Mouse (Mus musculus): ENCODE measurements at regions not wholly inside any gene's neighbourhood (a gene's known extent, or its start where the extent isn't known, plus 50 kb on each side); places are given as distances from the start of the nearest gene placed in this dataset.
"Not testable (repeated sequence)": the region's sequence is repeated elsewhere in the genome, so short reads cannot be mapped to it uniquely, and the experiment has no call there.

DNA sequence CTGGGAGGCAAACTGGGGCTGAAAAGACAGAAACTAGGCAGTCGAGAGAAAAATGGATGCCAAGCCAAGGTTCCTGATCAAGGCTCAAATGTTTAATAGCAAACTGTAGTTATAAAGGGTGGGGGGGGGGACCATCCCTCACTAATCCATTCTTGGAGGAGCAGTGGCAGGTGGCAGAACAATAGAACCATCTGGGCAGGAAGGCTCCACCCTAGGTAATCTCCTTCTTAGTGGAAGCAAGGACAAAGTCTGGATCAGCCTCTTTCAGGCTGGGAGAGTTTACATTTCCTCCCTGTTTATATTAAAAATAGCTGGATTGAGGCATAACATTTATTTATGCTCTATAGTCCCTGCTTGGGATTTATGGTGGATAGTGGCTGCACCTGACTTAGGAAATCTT, 180.8 kb downstream of the Cdh9 start:
- in situ Hi-C loops (cut with MboI, MseI) = no loop called here

DNA sequence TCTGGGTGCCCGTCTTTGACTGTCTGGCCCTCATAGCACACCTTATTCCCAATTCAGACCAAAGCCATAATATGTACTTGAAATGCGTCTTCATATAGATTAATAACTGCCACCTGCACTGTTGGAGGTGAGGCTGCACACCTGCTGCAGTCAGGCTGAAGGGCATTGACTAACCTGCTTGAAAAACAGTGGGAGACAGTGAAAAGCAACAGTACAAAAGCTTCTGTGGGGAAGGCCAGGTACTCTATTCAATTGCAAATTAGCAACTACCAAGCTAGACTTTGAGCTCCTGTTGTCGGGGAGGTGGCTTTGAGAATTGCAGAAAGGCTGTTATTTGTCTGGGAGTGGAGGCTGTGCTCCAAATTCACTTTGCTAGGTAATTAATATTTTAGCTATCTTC, 181.4 kb downstream of the Cdh9 start:
- in situ Hi-C loops (cut with MboI, MseI) = not testable (repeated sequence)

DNA sequence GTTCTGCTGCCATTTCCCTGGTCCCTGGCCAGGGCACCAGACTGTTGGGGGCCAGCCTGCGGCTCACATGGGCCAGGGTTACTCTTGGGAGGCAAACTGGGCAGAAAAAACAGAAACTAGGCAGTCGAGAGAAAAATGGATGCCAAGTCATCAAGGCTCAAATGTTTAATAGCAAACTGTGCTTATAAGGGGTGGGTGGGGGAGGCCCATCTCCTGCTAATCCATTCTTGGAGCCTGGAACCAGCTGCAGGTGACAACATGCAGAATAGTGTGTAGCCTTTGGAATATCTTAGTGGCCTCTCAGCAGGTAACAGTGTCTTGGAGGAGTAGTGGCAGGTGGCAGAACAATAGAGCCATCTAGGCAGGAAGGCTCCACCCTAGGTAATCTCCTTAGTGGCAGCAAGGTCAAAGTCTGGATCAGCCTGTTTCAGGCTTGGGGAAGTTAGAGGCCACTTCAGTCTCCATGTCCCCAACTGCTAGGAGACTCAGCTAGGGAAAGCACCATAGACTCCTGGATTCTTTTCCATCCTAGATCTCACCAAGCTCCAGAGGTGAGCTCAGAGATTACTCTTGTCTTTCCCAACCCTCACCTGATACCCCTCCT, 186.5 kb downstream of the Cdh9 start:
- in situ Hi-C loops (cut with MboI, MseI) = no loop called here

DNA sequence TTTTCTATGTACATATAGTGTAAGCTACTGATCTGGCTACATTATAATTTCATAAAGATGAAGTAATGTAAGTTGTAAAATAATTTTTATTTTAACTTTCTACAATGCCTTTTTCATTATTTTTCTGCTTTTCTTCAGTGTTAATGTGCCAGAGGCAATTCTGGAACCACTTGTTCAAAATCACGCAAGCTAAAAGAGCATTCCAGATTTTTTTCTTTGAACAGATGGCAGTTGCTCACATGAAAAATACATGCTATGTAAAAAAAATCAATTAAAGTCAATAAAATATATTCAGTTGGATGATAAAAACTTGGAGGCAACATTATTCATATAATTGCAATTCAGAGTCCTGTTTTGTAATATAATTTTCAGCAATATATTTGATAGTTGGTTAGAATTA, 194.7 kb downstream of the Cdh9 start:
- in situ Hi-C loops (cut with MboI, MseI) = loop anchor here (10.0 kb wide), 1 partner anchor 978 kb away; no protein-coding TSS in a partner anchor

DNA sequence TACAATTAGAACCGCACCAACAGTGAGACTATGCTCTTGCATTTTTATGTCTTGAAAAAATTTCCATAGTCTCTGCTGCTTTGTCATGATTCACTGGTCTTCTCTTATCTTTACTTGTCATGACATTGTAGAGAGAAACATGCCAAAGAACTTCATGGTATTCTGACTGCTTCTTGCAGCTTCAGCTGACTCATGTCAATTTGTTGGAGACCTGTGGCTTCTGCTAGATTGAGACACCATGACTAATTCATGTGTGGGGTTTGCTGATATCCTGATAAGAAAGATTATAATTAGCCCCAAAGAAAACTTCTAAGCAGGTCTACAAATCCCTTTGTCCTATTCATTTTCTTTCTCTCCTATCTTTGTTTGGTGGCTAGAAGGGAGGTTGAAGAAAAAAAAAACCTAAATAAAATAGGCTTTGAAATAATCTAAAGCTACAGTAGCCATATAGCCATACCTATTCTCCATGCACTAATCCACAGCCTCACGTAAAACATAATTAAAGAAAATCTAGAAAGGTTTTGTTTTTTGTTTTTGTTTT, 204.7 kb downstream of the Cdh9 start:
- in situ Hi-C loops (cut with MboI, MseI) = no loop called here

DNA sequence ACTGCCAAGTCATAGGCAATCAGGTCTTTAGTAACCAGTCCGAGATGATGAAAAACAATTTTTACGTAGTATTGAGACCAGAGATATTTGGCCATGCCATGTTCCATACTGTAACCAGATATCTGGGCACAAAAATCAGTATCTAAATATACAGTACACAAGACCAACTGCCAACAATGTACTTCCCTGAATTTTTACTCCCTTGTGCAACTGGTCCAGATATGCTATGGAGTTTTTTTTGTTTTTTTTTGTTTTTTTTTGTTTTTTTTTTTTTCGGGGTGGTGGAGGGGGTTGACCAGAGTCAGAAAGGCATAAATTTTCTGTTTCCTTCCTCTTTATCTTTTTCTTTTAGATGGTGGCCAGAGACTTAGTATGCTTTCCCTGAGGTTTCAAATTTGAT, 205.9 kb downstream of the Cdh9 start:
- in situ Hi-C loops (cut with MboI, MseI) = no loop called here

DNA sequence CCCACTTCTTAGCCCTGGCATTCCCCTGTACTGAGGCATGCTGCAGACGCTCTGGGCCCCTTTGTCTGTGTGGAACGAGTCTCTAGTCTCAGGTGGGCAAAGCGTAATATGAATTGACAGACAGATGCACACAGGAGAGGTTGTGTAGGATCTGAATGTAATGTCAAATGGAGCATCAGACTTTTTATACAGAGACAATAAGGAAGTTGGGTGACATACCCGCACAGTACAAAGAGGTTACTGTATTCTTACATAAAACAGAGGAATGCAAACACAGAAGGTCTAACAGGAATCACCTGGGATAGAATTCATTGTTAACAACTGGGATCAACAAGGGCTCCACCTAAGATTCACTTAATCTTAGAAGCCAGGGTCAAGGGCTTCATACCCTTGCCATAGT, 247.3 kb downstream of the Cdh9 start:
- in situ Hi-C loops (cut with MboI, MseI) = loop anchor here (10.0 kb wide), 1 partner anchor 1371 kb away; no protein-coding TSS in a partner anchor

DNA sequence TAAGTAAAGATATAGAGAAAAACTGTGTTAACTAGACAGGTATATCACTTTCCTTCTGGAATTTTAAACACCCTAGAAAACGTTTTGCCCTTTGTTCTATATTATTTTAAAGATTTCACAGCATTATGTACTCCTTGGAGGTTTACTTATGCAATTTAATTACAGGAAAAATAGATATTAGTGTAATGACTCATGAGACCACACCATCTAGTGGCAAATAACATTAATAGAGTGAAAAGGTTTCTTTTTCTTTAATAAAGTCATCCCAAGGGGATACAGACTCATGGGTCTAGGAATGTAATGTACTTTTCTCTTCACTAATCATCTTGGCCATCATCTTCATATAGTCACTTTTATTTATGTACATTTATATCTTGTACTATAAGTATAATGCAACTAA, 262.3 kb downstream of the Cdh9 start:
- in situ Hi-C loops (cut with MboI, MseI) = no loop called here

DNA sequence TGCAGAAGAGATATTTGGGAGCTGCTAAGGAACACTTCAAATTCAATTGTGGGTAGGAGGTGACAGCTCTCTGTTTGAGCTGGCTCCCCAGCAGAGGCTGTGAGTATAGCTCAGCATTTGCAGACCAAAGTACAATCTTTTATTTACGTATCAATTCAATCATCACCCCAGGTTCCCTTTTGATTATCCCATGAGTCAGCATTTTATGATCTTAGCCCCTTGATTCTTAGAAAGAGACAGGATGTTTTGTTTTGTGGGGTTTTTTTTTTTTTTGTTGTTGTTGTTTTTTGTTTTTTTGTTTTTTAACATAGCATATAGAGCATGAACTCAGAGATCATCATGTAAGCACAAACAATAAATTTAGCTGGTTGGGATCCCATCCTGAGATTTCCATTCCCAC, 267.1 kb downstream of the Cdh9 start:
- in situ Hi-C loops (cut with MboI, MseI) = no loop called here

DNA sequence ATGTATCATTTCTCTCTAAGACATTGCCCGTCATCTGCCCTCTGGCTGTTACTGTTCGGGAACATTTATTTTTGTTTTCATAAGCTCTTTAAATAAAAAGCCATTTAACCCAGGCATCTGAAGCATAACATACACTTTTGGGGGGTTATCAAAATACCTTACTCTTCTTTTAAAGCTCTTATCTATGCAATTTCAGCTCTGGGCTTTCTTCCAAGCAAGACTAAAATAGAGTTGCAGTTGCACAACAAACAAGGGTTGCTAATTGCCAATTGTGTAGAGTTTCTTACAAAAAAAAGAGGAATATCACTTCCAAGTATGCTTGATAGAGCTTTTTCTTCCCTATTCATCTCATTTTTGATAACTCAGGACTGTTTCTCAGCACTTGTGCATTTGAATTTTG, 277.6 kb downstream of the Cdh9 start:
- in situ Hi-C loops (cut with MboI, MseI) = no loop called here

DNA sequence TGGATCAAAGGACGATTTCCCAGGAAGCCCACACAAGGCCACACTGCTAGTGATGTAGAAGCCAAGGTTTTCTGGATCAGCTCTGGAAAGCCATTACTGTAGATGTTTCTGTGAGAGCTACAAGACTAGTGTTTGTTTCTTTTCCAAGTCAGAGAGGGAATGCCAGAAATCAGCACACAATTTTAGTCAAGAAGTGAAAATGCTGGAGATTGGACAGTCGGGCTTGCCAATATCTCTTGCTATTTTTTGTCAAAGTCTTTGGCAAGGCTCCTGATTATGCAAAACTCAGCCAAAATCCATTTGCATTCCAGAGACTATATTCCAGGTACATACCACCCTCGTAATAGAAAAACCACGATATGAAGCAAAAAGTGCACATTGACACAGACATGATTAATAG, 279.3 kb downstream of the Cdh9 start:
- in situ Hi-C loops (cut with MboI, MseI) = no loop called here

DNA sequence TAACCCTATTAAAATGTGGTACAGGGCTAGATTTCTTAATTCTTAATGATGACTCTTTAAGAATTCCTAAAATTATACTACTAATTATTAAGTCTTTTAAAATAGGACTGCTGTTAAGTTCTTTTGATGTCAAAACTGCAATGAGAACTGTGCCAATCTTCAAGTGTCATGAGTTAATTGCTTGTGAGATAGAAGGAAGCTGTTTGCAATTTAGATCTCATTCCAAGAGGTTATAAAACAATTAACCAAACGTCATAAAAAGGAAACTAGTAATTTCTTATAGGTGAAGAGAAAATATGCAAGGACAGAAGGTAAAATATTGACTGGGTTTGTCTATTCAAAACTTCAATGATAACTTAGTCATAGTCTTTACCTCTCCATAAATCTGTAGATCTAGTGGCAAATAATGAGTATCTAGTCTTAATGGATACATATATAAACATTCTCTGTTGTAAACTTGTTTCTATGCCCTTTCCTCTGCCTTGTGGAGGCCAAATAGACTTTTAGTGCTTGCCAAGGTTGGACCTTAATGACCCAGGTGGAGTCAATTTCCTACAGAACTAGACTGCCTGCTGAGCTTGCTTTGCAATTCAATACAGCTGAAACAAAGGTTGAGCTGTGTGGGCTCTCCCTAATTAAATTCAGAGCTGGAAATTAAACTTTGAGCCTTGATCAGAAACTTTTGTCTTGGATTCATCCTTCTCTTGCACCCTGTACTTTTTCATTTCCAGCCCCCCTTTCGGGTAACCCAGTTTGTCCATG, 320.5 kb downstream of the Cdh9 start:
- in situ Hi-C loops (cut with MboI, MseI) = no loop called here

DNA sequence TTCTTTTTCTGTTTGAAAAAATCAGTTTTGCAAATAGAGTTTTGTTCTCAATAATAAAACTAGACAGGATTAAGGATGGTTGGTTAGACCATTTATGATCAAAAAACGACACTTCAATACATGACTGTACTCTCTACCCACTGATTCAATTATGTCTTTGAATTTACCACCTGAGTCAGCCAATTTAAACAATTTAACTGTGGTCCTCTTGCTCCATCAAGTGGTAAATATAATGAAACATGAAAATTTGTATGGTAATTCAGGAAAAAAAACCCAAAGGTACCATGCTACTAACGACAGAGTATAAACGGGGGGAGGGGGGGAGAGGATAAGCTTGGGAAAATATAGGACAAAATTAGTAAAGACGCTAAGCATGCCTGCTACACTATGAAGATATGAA, 341.2 kb downstream of the Cdh9 start:
- in situ Hi-C loops (cut with MboI, MseI) = no loop called here

DNA sequence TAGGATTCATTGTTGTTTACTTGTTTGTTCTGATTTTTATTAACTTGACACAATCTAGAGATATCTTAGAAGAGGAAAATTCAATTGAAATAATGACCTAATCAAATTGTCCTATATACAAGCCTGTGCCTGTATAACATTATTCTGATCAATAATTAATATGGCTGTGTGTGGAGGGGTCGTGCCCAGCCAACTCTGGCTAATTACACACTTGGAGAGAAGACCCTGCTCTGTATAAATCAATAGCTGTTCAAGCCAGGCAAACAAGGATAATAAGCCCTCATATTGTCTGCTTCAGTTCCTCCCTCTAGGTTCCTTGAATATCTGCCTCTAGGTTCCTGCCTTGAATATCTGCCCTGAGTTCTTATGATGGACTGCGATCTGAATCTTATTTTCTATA, 355.5 kb downstream of the Cdh9 start:
- in situ Hi-C loops (cut with MboI, MseI) = no loop called here

DNA sequence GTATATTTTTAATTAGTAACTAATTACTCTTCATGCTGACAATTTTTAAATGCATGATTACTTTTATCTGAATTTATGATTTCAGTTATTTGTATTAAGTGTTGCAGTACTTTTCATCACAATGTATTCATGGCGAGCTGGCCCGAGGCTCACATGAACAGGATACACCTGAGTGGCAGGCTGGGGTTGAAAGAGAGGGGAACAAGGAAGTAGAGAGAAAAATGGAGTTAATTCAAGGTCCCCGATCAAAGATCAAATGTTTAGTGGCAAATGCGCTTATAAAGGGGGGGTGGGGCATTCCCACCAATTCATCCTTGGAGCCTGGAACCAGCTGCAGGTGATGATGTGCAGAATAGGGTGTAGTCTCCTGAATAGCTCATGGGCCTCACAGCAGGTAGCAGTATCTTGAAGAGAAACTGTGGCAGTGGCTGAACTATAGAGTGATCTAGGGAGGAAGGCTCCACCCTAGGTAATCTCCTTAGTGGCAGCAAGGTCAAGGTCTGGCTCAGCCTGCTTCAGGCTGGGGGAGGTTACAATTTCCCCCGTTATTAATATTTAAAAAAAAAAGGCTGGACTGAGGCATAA, 360.2 kb downstream of the Cdh9 start:
- in situ Hi-C loops (cut with MboI, MseI) = no loop called here

DNA sequence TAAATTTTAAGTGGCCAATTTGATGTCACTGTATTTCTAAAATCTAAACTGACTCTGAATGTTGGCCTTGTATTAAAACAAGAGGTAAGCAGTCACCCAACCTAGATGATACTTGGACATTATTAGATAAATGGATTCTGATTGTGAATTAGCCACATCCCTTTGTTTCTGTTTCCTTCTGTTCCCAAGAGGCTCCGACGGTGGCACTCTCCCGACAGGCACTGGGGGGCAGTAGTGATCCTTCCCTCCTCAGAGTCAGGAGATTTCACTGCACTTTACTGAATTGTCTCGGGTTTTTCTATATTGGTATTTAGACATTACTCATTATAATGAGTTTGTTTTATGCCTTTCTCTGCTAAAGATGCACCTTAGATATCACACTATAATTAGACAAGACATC, 370.4 kb downstream of the Cdh9 start:
- in situ Hi-C loops (cut with MboI, MseI) = no loop called here

DNA sequence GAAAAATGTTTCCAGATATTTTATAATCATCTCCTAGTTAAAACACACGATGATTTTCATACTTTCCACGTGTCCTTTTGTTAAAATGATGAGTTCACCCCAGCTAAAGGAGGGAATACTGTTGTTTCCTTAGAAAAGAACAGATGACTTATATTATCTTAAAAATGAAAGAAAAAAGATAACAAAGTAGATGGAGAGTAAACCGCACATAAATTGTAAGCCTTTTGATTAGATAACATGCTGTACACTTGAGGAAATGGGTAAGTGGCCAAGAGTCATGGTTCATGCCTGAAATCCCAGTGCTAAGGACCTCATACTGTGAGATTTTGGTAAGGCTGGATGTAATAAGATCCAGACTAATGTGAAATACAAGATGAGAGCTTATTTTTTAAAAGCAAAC, 372.6 kb downstream of the Cdh9 start:
- in situ Hi-C loops (cut with MboI, MseI) = no loop called here

DNA sequence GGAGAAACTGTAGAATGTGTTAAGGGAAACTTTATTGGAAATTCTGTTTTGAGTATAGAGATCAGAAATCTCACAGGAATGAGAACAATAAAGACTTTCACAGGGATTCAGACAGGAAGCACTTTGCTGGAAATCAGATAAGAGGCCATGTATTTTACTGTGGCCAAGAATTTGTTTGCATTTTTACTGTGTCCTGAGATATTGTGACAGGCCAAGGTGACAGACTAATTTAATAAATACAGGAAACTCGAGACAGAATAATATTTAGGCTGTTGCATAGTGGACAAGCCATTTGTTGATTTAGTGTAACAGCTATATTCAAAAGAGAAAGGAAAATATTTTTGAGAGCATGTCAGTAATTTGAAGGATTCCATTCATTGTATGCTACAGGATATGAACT, 407.2 kb downstream of the Cdh9 start:
- in situ Hi-C loops (cut with MboI, MseI) = no loop called here

DNA sequence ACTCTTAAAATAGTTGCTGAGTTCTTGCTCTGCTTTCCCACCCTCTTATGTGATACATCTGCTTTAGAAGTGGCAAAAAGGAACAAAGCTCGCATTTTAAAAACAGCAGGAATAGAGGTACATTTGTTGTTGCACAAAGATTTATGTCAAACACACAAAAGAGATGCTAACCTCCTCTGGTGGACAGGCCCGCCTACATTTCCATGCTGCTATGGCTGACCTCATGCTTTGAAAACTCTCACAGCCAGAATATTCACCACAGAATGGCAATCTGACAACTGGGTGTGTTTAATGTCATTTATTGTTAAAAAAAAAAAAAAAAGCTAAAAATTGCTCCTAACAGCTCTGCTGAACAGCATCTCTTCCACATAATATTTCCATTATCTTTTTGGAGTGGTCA, 451.6 kb downstream of the Cdh9 start:
- in situ Hi-C loops (cut with MboI, MseI) = no loop called here

DNA sequence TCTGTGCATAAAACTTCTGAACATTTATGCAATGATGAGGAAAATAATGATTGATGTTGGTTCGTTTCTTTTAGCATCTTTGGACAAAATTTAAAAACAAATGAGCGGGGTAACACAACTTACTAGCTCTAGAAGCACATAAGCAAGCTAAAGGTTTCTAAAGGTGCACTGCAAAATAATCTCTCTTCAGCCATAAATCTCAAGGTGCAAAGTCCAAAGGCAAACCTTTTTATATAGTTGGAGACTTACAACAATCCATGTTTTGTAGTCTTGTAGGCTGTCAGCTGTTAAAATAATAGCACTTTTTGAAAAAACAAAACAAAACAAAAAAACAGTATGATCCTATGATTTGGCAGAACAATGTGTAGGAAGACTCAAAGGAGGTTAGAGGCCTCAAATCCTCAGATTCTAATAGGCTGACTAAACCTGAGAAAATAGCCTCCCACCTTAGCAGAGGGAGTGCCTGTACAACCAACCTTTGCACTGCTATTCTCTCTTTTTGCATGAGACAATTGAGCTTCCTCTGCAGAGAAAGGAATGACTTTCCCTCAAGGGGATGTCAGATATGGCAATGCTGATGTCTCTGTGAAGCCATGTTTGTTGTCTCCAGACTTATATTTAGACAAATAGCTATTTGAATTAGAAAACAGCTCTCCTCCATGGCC, 452.9 kb downstream of the Cdh9 start:
- in situ Hi-C loops (cut with MboI, MseI) = no loop called here

DNA sequence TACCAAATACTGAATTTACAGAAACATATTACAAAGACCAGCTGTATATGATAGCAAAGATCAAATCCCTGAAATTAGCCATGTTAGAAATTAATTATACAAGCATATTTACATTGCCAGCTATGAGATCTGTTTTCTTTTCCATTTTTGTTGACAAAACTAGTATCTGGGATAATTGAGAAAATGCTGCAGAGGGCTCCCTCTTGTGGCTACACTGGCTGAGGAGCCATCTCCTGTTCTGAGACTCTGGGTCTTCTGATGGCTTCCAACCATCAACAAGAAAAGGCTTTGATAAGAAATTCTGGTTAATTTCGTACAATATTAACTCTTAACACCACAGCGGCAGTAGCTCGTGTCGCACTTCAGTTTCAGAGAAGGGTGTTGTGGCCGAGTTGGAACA, 466.9 kb downstream of the Cdh9 start:
- in situ Hi-C loops (cut with MboI, MseI) = no loop called here

DNA sequence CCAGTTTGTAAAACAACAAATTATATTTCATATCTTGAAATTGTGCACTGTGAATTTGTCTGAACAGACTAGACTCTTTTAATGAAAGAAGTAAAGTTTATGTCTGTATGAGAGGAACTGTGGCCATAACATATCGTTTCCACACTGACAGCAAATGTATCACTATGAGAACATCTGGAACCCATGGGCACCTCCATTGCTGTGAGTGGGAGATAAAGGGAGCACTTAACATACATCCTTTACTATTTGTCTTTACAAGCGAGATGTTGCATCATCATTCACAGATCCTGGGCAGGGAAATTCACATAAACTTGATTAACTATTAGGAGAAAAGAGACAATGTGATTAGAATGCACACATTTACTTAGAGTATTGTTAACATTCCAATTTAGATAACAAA, 476.2 kb downstream of the Cdh9 start:
- in situ Hi-C loops (cut with MboI, MseI) = no loop called here

Measured in T-helper 1 cell (primary cell).